Mouse (Mus musculus) kidney, postnatal 25 days (tissue): ENCODE data around the gene Itprid1.
A peak's percentile ranks its signal among the peaks of the same experiment; 100 is the strongest.

Experiments used
- DNase-seq, 2 experiments: peaks; one replicate each; pipeline ENCODE4 v3.0.0; 2021; ENCODE audit warnings: mixed read lengths in 2 of 2

Gene Itprid1

GRCm38 (mm10) chr6:55901568-55902328 lies 65.1 kb downstream of the Itprid1 start:
- DNase-seq, result no peak

DNA sequence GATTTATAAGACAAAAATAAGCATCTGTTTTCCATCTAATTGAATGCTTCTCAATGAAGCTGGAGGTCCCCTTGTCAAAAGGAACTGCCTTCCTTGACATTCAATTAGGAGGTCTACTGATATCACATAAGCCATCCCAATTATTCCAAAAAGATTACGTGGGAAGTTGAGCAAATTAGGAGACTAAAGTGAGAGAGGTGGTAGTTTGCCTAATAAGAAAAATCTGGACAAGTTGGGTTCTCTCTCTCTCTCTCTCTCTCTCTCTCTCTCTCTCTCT lies 65.6 kb downstream of the Itprid1 start:
- DNase-seq, result no peak

DNA sequence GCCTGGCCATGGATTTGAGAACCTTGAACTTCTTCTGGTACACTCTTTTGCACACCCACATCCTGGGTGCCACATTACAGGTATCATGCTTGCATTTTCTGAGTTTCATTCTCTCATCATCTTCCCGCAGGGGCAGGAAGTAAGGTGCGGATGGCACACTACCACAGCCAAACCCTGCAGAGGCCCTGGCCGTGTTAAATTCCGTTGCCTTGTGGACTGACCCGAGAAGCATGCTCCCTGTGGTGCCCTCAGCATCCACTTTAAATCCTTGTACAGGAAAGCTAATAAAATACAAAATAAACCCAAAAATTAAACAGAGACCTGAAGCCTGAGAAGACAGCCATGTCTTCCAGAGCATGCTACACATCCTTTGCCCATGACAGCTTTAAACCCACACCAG lies 82.5 kb downstream of the Itprid1 start:
- no peak for DNase-seq

DNA sequence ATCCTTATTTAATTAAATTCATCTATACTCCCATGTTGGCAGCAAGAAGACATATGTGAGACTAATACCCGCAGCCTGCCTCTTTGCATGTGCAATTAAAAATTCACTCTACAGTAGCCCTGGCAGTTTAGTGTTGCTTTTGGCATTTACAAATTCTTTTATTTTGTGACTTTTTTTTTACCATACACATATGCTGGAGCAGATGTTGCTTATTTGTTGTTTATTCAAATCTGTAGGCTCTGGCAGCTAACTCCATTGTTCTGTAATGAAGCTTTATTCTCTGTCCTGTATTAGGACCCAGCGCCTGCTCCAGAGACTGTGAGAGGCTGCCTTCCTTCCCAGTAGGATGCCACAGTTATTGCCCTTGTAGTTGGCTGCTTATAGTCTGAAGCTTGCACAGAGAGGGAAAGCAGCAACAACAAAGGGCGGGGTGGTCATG lies 83.6 kb downstream of the Itprid1 start:
- DNase-seq, result no peak

DNA sequence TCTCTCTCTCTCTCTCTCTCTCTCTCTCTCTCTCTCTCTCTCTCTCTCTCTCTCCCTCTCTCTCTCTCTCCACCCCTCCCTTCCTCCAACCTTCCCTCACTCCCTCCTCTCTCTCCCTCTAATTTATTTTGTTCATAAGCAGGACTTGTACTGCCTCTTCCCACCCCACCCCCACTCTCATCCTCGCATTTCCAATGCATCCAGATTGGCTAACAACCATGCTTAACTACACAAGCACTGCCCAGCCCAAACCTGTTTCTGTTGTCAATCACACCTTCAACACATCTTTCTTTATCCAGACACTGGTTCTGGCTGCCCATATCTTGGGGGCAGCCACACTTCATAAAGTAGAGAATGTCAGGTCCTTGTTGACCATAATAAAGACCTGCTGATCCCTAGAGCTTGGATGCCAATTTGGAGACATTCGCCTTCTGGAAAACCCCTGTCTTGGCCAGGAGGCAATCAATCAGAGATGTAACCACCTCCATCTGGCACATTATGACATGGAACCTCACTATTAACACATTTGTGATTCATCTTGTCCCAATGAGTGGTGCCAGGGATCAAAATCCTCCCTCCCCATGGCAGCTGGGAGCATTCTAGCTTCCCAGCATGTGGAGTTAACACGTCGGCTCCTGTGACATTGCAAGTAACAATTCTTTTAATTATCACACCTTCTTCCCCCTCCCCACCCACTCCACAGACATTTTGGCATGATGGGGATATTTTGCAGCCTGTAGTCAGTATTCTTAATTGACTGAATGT lies 84.4 kb downstream of the Itprid1 start:
- no peak for DNase-seq

- no peak for DNase-seq
Measured at GRCm38 (mm10) chr6:55944709-55945108, 108.0 kb downstream of the Itprid1 start.

DNA sequence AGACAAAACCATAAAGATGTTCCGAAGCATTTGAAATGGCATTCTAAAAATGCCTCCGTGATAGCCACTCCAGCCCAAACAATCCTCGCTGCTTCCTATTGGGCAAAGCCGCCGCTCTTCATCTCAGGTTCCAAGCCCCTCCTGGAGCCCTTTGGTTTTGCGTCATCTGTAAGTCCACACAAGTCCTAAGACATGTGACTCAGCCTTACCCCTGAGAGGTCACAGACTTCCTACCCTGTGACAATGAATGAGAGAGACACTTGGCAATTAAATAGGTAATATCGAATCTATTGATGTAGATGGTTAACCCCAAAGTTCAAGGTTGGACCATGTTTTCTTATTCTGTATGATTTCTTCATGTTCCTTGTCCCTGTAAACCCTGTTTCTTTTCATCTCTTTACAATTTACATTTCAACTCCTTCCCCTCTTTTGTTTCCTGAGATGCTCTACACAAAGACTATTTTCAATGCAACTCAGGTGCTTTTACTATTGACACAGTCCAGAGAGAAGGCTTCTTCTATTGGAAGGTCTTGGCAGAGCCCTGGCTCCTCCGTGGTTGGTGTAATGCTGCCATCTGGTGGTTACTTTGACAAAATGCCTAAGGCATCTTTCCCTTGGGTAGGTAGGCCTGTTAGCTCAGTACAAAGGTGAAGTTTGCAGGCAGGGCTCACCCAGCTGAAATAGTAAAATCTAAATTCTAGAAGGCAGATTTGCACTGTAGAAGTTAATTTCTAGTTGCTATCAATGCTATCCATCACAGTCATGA lies 113.8 kb downstream of the Itprid1 start:
- DNase-seq, result peak; percentile 54 to 59

GRCm38 (mm10) chr6:55972998-55973397 lies 136.3 kb downstream of the Itprid1 start:
- peak in 1 of 2 experiments; percentile 20 for DNase-seq

GRCm38 (mm10) chr6:55979766-55980165 lies 143.1 kb downstream of the Itprid1 start:
- DNase-seq, result no peak

- no peak for DNase-seq
Measured at GRCm38 (mm10) chr6:56008711-56009110, 172.0 kb downstream of the Itprid1 start.

- no peak for DNase-seq
Measured at GRCm38 (mm10) chr6:56012384-56012783, 175.7 kb downstream of the Itprid1 start.

DNA sequence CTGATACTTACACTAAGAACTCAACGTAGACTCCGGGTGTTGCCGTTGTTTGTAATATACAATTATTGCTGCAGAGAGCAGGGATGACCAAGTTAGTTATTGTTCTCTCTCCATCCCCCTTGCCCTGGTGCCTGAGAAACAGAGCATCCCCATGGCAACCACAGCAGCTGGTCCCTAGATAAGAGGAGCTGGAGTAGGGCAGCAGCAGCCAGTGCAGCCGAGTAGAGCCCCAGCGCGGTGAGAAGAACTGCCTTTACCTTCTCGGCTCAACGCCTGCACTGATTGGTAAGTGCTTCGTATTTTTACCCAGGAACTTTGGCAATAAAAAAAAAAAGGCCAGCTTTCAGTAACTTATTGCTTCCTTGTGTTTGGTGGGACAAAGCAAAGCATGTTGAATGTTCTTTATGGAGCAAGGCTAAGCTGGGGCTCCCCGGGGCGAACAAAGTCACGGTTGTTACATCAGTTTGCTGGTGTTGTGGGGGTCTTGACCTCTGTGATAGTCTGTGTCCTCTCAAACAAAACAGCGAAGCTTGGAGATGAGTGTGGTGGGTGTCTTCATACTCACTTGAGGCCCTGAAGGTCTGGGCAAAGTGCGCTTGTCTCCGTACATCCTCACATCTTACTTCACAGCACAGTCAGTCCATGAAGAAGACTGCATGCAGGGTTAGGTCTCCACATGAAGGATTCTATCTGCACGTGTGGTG lies 180.7 kb downstream of the Itprid1 start, which contains the start of gene Ppp1r17:
Gene Ppp1r17 (plus strand): TSS at position 207 of the 704 bp plus-strand sequence.
- no peak for DNase-seq

GRCm38 (mm10) chr6:56019632-56020031 lies 182.9 kb downstream of the Itprid1 start:
- no peak for DNase-seq

GRCm38 (mm10) chr6:56025533-56025932 lies 188.8 kb downstream of the Itprid1 start:
- no peak for DNase-seq

DNA sequence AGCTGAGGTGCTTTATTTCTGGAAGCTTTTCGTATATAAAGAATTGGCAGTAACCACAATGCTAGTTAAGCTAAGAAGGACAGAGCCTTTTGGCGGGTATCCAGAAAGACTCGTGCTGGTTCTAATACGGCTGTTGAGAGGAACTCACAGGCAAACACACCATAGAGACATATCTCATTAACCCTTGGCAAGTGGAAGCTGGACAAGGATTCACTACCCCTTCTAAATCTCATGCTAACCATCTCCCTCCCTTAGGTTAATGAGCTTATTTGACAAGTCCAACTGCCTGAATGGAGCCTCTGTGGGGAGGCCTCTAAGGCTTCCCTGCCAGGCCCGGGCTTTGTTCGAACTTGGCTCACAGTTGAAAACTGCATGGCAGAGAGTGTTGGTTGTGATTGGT lies 190.6 kb downstream of the Itprid1 start:
- no peak for DNase-seq

DNA sequence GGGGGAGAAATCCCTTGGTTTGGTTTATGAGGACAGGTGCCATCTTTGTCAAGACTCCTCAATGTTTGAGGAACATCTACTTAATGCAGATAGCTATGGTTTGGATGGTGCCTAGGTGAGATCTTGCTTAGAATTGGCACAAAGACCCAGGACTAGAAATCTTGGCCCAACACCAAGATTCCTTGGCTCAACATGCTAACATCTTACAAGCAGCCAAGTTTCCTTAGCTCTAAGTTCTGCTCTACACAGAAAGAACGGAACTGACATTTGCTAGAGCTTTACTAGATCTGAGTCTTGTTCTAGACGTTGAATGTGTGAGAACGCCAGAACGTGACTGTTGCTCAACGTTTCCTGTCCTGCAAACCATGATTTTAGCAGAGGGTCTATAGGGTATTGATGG lies 191.3 kb downstream of the Itprid1 start:
- no peak for DNase-seq
